ENCODE assay signal across 16 mouse cellular contexts in genomic region chr3:51686791-51687190, GRCm38 (mm10).
"Had no signal": no experiment of that assay in that cellular context is flagged by ENCODE, and none has a peak within 500 bp of the region (broad histone marks: within the 10 kb centered on the region; RNA-seq: fewer than 3 reads in every experiment).

No protein-coding gene starts in this region.

- H3K4me1 ChIP-seq: neural tube, embryonic 13.5 days; neural tube, embryonic 15.5 days; stomach, embryonic 15.5 days had no signal

- H3K27ac ChIP-seq: neural tube, embryonic 13.5 days; neural tube, embryonic 15.5 days; stomach, embryonic 15.5 days; stomach, postnatal 0 days had no signal

- DNase-seq: retina, postnatal 1 day; right cerebral cortex, adult 18-20 months; right cerebral cortex, postnatal 14 days; right cerebral cortex, postnatal 25 days; right cerebral cortex, postnatal 4 days; spleen, adult 18-20 months; thymus, adult 18-20 months; thymus, adult 2 months; thymus, postnatal 14 days; thymus, postnatal 25 days; thymus, postnatal 36 days; thymus, postnatal 4 days had no signal

- H3K4me3 ChIP-seq: neural tube, embryonic 13.5 days; neural tube, embryonic 15.5 days; stomach, embryonic 15.5 days had no signal

- H3K27me3 ChIP-seq: neural tube, embryonic 13.5 days; neural tube, embryonic 15.5 days; stomach, embryonic 15.5 days had no signal
